Mouse (Mus musculus): Measurements from ENCODE around the gene Ncoa1.
"Not testable (repeated sequence)": the region's sequence is repeated elsewhere in the genome, so short reads cannot be mapped to it uniquely, and the experiment has no call there.

Gene Ncoa1

GRCm38 (mm10) chr12:4396221-4396620 is 80.8 kb downstream of the Ncoa1 start:
- DNase-seq (ENCODE audit: low spot score in 2 of 2), result no peak

GRCm38 (mm10) chr12:4392590-4392989 is 84.4 kb downstream of the Ncoa1 start:
- no peak for DNase-seq (ENCODE audit: low spot score in 2 of 2)

GRCm38 (mm10) chr12:4392074-4392473 is 84.9 kb downstream of the Ncoa1 start:
- no peak for DNase-seq (ENCODE audit: low spot score in 2 of 2)

GRCm38 (mm10) chr12:4391256-4391655 is 85.7 kb downstream of the Ncoa1 start:
- DNase-seq (ENCODE audit: low spot score in 2 of 2), result no peak

- DNase-seq (ENCODE audit: low spot score in 2 of 2), result no peak
Observed at GRCm38 (mm10) chr12:4390721-4391120, 86.3 kb downstream of the Ncoa1 start.

- DNase-seq (ENCODE audit: low spot score in 2 of 2), result no peak
Observed at GRCm38 (mm10) chr12:4386077-4386719, 90.8 kb downstream of the Ncoa1 start.

- DNase-seq (ENCODE audit: low spot score in 2 of 2), result peak in 1 of 2 experiments; percentile 10
Observed at GRCm38 (mm10) chr12:4383061-4383460, 93.9 kb downstream of the Ncoa1 start.

- DNase-seq (ENCODE audit: low spot score in 2 of 2), result no peak
Observed at GRCm38 (mm10) chr12:4379298-4379957, 97.6 kb downstream of the Ncoa1 start.

GRCm38 (mm10) chr12:4376475-4376874 is 100.5 kb downstream of the Ncoa1 start:
- DNase-seq (ENCODE audit: low spot score in 2 of 2), result no peak

GRCm38 (mm10) chr12:4374816-4375493 is 102.0 kb downstream of the Ncoa1 start:
- DNase-seq (ENCODE audit: low spot score in 2 of 2), result no peak

GRCm38 (mm10) chr12:4371406-4371805 is 105.6 kb downstream of the Ncoa1 start:
- DNase-seq (ENCODE audit: low spot score in 2 of 2), result no peak

GRCm38 (mm10) chr12:4365951-4366350 is 111.0 kb downstream of the Ncoa1 start:
- no peak for DNase-seq (ENCODE audit: low spot score in 2 of 2)

GRCm38 (mm10) chr12:4359475-4359874 is 117.5 kb downstream of the Ncoa1 start:
- DNase-seq (ENCODE audit: low spot score in 2 of 2), result no peak

GRCm38 (mm10) chr12:4358653-4359052 is 118.3 kb downstream of the Ncoa1 start:
- not testable (repeated sequence) for DNase-seq (ENCODE audit: low spot score in 2 of 2)

- DNase-seq (ENCODE audit: low spot score in 2 of 2), result no peak
Observed at GRCm38 (mm10) chr12:4358100-4358499, 118.9 kb downstream of the Ncoa1 start.

- DNase-seq (ENCODE audit: low spot score in 2 of 2), result peak; percentile 8 to 23
Observed at GRCm38 (mm10) chr12:4356834-4357445, 120.0 kb downstream of the Ncoa1 start.

GRCm38 (mm10) chr12:4355019-4355730 is 121.8 kb downstream of the Ncoa1 start:
- no peak for DNase-seq (ENCODE audit: low spot score in 2 of 2)

- no peak for DNase-seq (ENCODE audit: low spot score in 2 of 2)
Observed at GRCm38 (mm10) chr12:4343216-4343615, 133.8 kb downstream of the Ncoa1 start.

GRCm38 (mm10) chr12:4342087-4342486 is 134.9 kb downstream of the Ncoa1 start:
- DNase-seq (ENCODE audit: low spot score in 2 of 2), result no peak

GRCm38 (mm10) chr12:4340325-4340924 is 136.6 kb downstream of the Ncoa1 start:
- DNase-seq (ENCODE audit: low spot score in 2 of 2), result no peak

GRCm38 (mm10) chr12:4323604-4324003 is 153.4 kb downstream of the Ncoa1 start:
- no peak for DNase-seq (ENCODE audit: low spot score in 2 of 2)

Measured in urinary bladder, adult 18-20 months (tissue).